Mouse (Mus musculus) ES-E14 (cell line): ENCODE measurements around the gene Hsh2d. TPM values are rescaled to one million over a fixed set of nuclear protein-coding genes. Genes with fewer than 3 reads are reported as not detected.
A peak's percentile ranks its signal among the peaks of the same experiment; 100 is the strongest.

ENCODE experiments used
- DNase-seq: peaks from one replicate; pipeline ENCODE4 v3.0.0-alpha.2; 2013; ENCODE audit warnings: low read depth, low spot score
- H3K27ac ChIP-seq: 2 replicates; pipeline ENCODE4 v1.5.1; 2012; ENCODE audit warnings: low read depth, mild to moderate bottlenecking, low read length, moderate library complexity, mixed read lengths; ENCODE audit not compliant: poor library complexity, insufficient read depth, severe bottlenecking
- H3K36me3 ChIP-seq: 2 replicates; pipeline ENCODE4 v1.6.1; 2012; ENCODE audit warnings: mild to moderate bottlenecking, low read length, moderate library complexity, mixed read lengths; ENCODE audit not compliant: control insufficient read depth, poor library complexity, insufficient read depth, severe bottlenecking
- H3K4me1 ChIP-seq, 2 experiments: fragments of 150-350 bp in 1 of 2; sonication (generic) in 1 of 2; 2 replicates each; pipeline ENCODE4 v1.6.1; 2012; ENCODE audit warnings: low read length in 2 of 2, mild to moderate bottlenecking in 1 of 2, mixed read lengths in 1 of 2; ENCODE audit not compliant: control insufficient read depth in 2 of 2, insufficient read depth in 2 of 2, poor library complexity in 1 of 2
- H3K4me3 ChIP-seq, 2 experiments: fragments of 150-350 bp in 1 of 2; sonication (generic) in 1 of 2; 2 replicates each; pipeline ENCODE4 v1.5.1; 2012; ENCODE audit warnings: low read length in 2 of 2, low read depth in 1 of 2, mild to moderate bottlenecking in 1 of 2, mixed read lengths in 1 of 2; ENCODE audit not compliant: insufficient read depth in 1 of 2, poor library complexity in 1 of 2, severe bottlenecking in 1 of 2
- H3K9ac ChIP-seq: 2 replicates; pipeline ENCODE4 v1.6.1; 2012; ENCODE audit warnings: low read depth, mild to moderate bottlenecking, low read length, mixed read lengths; ENCODE audit not compliant: poor library complexity, insufficient read depth, severe bottlenecking
- H3K9me3 ChIP-seq: fragments of 150-350 bp; sonication (generic); 2 replicates; pipeline ENCODE4 v1.6.1; 2012; ENCODE audit warnings: low read depth, mild to moderate bottlenecking, low read length; ENCODE audit not compliant: control insufficient read depth, insufficient read depth
- CHD2 ChIP-seq: IDR thresholded peaks from 2 replicates; pipeline ENCODE4 v1.6.1; 2014; ENCODE audit warnings: mild to moderate bottlenecking, low read depth, low read length, inconsistent platforms
- HCFC1 ChIP-seq: IDR thresholded peaks from 2 replicates; pipeline ENCODE4 v1.6.1; 2012; ENCODE audit warnings: low read length, inconsistent platforms, borderline replicate concordance; ENCODE audit not compliant: insufficient read depth
- MAFK ChIP-seq: IDR thresholded peaks from 2 replicates; pipeline ENCODE4 v1.6.1; 2014; ENCODE audit warnings: mild to moderate bottlenecking, low read depth, low read length, inconsistent platforms; ENCODE audit not compliant: insufficient read depth
- ZC3H11A ChIP-seq: IDR thresholded peaks from 2 replicates; pipeline ENCODE4 v1.6.1; 2012; ENCODE audit warnings: low read depth, mild to moderate bottlenecking, inconsistent platforms, low read length, borderline replicate concordance
- ZNF384 ChIP-seq: IDR thresholded peaks from 2 replicates; pipeline ENCODE4 v1.6.1; 2012; ENCODE audit warnings: low read depth, low read length, inconsistent platforms
- in situ Hi-C, 2 experiments: fragments of 600-800 bp; cut with MboI; formaldehyde crosslinking; loops; one replicate each; pipeline ENCODE4 v1.15.1; 2025; ENCODE audit warnings: low sequenced_read_pairs in 2 of 2, inconsistent platforms in 1 of 2; ENCODE audit not compliant: unreplicated experiment in 2 of 2
- total RNA-seq: library from RNA; depleted of rRNA; stranded (reverse); fragments of 300-350 nt; gene quantifications from 2 replicates; pipeline ENCODE4 v1.2.3, GENCODE M21; 2012

Gene Hsh2d
- total RNA-seq, 1 experiment: 0.45 TPM

- TF ChIP-seq ZC3H11A: 0 out of 2 replicates have a peak, but pooled peaks have one; percentile 48
- no peak for TF ChIP-seq HCFC1
- in situ Hi-C loops: no loop called here
- Histone ChIP-seq H3K9ac (no peak overlapping the region), H3K4me3 (no peak overlapping the region), H3K27ac (no peak overlapping the region), H3K9me3 (no peaks in the 10 kb centered on the region), H3K36me3 (peaks cover 52% of the 10 kb centered on the region), H3K4me1 (no peaks in the 10 kb centered on the region)
- peak; percentile 40 for DNase-seq
Observed at GRCm38 (mm10) chr8:72177346-72177925, 12.0 kb upstream of the Hsh2d start.

- no peak for TF ChIP-seq MAFK
- TF ChIP-seq ZC3H11A: no peak
- TF ChIP-seq HCFC1: no peak
- TF ChIP-seq CHD2: no peak
- Histone ChIP-seq H3K4me3 (no peak overlapping the region), H3K27ac (no peak overlapping the region), H3K9ac (no peak overlapping the region), H3K36me3 (peaks cover 16% of the 10 kb centered on the region), H3K4me1 (no peaks in the 10 kb centered on the region), H3K9me3 (no peaks in the 10 kb centered on the region)
- in situ Hi-C loops: no loop called here
- DNase-seq: no peak
Observed at GRCm38 (mm10) chr8:72183554-72184202, 5.8 kb upstream of the Hsh2d start.

GRCm38 (mm10) chr8:72187793-72188331 is 1.6 kb upstream of the Hsh2d start:
- Histone ChIP-seq H3K4me3 (no peak overlapping the region), H3K27ac (no peak overlapping the region), H3K4me1 (no peaks in the 10 kb centered on the region), H3K9me3 (no peaks in the 10 kb centered on the region), H3K9ac (no peak overlapping the region), H3K36me3 (no peaks in the 10 kb centered on the region)
- DNase-seq: no peak
- in situ Hi-C loops: no loop called here
- no peak for TF ChIP-seq ZC3H11A
- no peak for TF ChIP-seq HCFC1
- TF ChIP-seq MAFK: peak; percentile 77

- TF ChIP-seq ZNF384: no peak
- no peak for TF ChIP-seq CHD2
- no peak for TF ChIP-seq HCFC1
- no peak for TF ChIP-seq MAFK
- no peak for TF ChIP-seq ZC3H11A
- H3K36me3 ChIP-seq: no peaks in the 10 kb centered on the region
- no peak overlapping the region for H3K9ac ChIP-seq
- in situ Hi-C loops: no loop called here
- H3K9me3 ChIP-seq: no peaks in the 10 kb centered on the region
- no peak overlapping the region for H3K27ac ChIP-seq
- no peak overlapping the region for H3K4me3 ChIP-seq
- 0 out of 4 replicates have a peak, but pooled peaks cover 0 to 1% of the 10 kb centered on the region in 2 experiments for H3K4me1 ChIP-seq
- no peak for DNase-seq
Observed at GRCm38 (mm10) chr8:72190215-72190539, 739 bp downstream of the Hsh2d start.
